Mouse (Mus musculus): Measurements from ENCODE around the gene Oprl1. TPM values are rescaled to one million over a fixed set of nuclear protein-coding genes. Genes with fewer than 3 reads are reported as not detected.

Oprl1 gene
- polyA plus RNA-seq, 1 experiment = 0.78 TPM

GRCm38 (mm10) chr2:181693339-181694280 lies 21.2 kb upstream of the Oprl1 start, which contains the start of gene Rgs19:
Rgs19 (minus strand) TSS chr2:181693977.
- no peaks in the 10 kb centered on the region for H3K27me3 ChIP-seq (ENCODE audit: control insufficient read depth, insufficient read depth, low read length, poor library complexity, severe bottlenecking)
- 0 out of 2 replicates have a peak, but pooled peaks cover 4% of the 10 kb centered on the region for H3K36me3 ChIP-seq (ENCODE audit: control insufficient read depth, insufficient read depth, low read length, poor library complexity, severe bottlenecking)
- TF ChIP-seq POLR2A (IDR thresholded peaks at IDR 0.05; ENCODE audit: insufficient read depth, low read length) (peak; percentile 10), EP300 (IDR thresholded peaks at IDR 0.05; ENCODE audit: insufficient read depth, low read depth, low read length) (no peak)
- peak within 1 kb of the TSS; percentile 83 for H3K4me3 ChIP-seq (ENCODE audit: low read depth, low read length)
- peak within 1 kb of the TSS; percentile 91 for H3K9ac ChIP-seq (ENCODE audit: low read depth, poor library complexity, severe bottlenecking)
- no peaks in the 10 kb centered on the region for H3K9me3 ChIP-seq (replicated peaks; ENCODE audit: control insufficient read depth, insufficient read depth, low read length, poor library complexity, severe bottlenecking)
- no peak within 1 kb of the TSS for H3K27ac ChIP-seq (ENCODE audit: insufficient read depth, low read length)
- no peaks in the 10 kb centered on the region for H3K4me1 ChIP-seq (ENCODE audit: control insufficient read depth, insufficient read depth, low read length)

- Histone ChIP-seq H3K27me3 (ENCODE audit: control insufficient read depth, insufficient read depth, low read length, poor library complexity, severe bottlenecking) (no peaks in the 10 kb centered on the region), H3K4me1 (ENCODE audit: control insufficient read depth, insufficient read depth, low read length) (no peaks in the 10 kb centered on the region), H3K36me3 (ENCODE audit: control insufficient read depth, insufficient read depth, low read length, poor library complexity, severe bottlenecking) (no peaks in the 10 kb centered on the region), H3K27ac (ENCODE audit: insufficient read depth, low read length) (no peak overlapping the region), H3K9me3 (replicated peaks; ENCODE audit: control insufficient read depth, insufficient read depth, low read length, poor library complexity, severe bottlenecking) (no peaks in the 10 kb centered on the region), H3K9ac (ENCODE audit: low read depth, poor library complexity, severe bottlenecking) (peak overlapping the region; percentile 91; the same call in 1 of the 2 replicates), H3K4me3 (ENCODE audit: low read depth, low read length) (no peak overlapping the region)
- TF ChIP-seq CTCF (IDR thresholded peaks at IDR 0.05; ENCODE audit: low read depth, low read length) = no peak
Observed at GRCm38 (mm10) chr2:181694581-181694980, 20.2 kb upstream of the Oprl1 start.

- Histone ChIP-seq H3K9me3 (replicated peaks; ENCODE audit: control insufficient read depth, insufficient read depth, low read length, poor library complexity, severe bottlenecking) (no peaks in the 10 kb centered on the region), H3K4me3 (ENCODE audit: low read depth, low read length) (no peak overlapping the region), H3K27ac (ENCODE audit: insufficient read depth, low read length) (no peak overlapping the region), H3K4me1 (ENCODE audit: control insufficient read depth, insufficient read depth, low read length) (no peaks in the 10 kb centered on the region), H3K9ac (ENCODE audit: low read depth, poor library complexity, severe bottlenecking) (no peak overlapping the region), H3K27me3 (ENCODE audit: control insufficient read depth, insufficient read depth, low read length, poor library complexity, severe bottlenecking) (no peaks in the 10 kb centered on the region), H3K36me3 (ENCODE audit: control insufficient read depth, insufficient read depth, low read length, poor library complexity, severe bottlenecking) (no peaks in the 10 kb centered on the region)
- TF ChIP-seq EP300 (IDR thresholded peaks at IDR 0.05; ENCODE audit: insufficient read depth, low read depth, low read length) = no peak
- TF ChIP-seq CTCF (IDR thresholded peaks at IDR 0.05; ENCODE audit: low read depth, low read length) = no peak
- TF ChIP-seq POLR2A (IDR thresholded peaks at IDR 0.05; ENCODE audit: insufficient read depth, low read length) = no peak
Observed at GRCm38 (mm10) chr2:181695776-181696175, 19.0 kb upstream of the Oprl1 start.

- Histone ChIP-seq H3K36me3 (ENCODE audit: control insufficient read depth, insufficient read depth, low read length, poor library complexity, severe bottlenecking) (no peaks in the 10 kb centered on the region), H3K27me3 (ENCODE audit: control insufficient read depth, insufficient read depth, low read length, poor library complexity, severe bottlenecking) (no peaks in the 10 kb centered on the region), H3K4me3 (ENCODE audit: low read depth, low read length) (peak overlapping the region; percentile 65), H3K4me1 (ENCODE audit: control insufficient read depth, insufficient read depth, low read length) (no peaks in the 10 kb centered on the region), H3K9me3 (replicated peaks; ENCODE audit: control insufficient read depth, insufficient read depth, low read length, poor library complexity, severe bottlenecking) (no peaks in the 10 kb centered on the region), H3K9ac (ENCODE audit: low read depth, poor library complexity, severe bottlenecking) (peak overlapping the region; percentile 27), H3K27ac (ENCODE audit: insufficient read depth, low read length) (no peak overlapping the region)
- TF ChIP-seq CTCF (IDR thresholded peaks at IDR 0.05; ENCODE audit: low read depth, low read length) (no peak), EP300 (IDR thresholded peaks at IDR 0.05; ENCODE audit: insufficient read depth, low read depth, low read length) (no peak), POLR2A (IDR thresholded peaks at IDR 0.05; ENCODE audit: insufficient read depth, low read length) (no peak)
Observed at GRCm38 (mm10) chr2:181696801-181697420, 17.9 kb upstream of the Oprl1 start.

GRCm38 (mm10) chr2:181698241-181698640 lies 16.6 kb upstream of the Oprl1 start, which contains the start of gene Lkaaear1:
Lkaaear1 (minus strand) TSS chr2:181698442.
- Histone ChIP-seq H3K27ac (ENCODE audit: insufficient read depth, low read length) (no peak within 1 kb of the TSS), H3K36me3 (ENCODE audit: control insufficient read depth, insufficient read depth, low read length, poor library complexity, severe bottlenecking) (no peaks in the 10 kb centered on the region), H3K27me3 (ENCODE audit: control insufficient read depth, insufficient read depth, low read length, poor library complexity, severe bottlenecking) (no peaks in the 10 kb centered on the region), H3K4me3 (ENCODE audit: low read depth, low read length) (peak within 1 kb of the TSS; percentile 65), H3K9ac (ENCODE audit: low read depth, poor library complexity, severe bottlenecking) (peak within 1 kb of the TSS; percentile 27), H3K4me1 (ENCODE audit: control insufficient read depth, insufficient read depth, low read length) (no peaks in the 10 kb centered on the region), H3K9me3 (replicated peaks; ENCODE audit: control insufficient read depth, insufficient read depth, low read length, poor library complexity, severe bottlenecking) (no peaks in the 10 kb centered on the region)
- TF ChIP-seq CTCF (IDR thresholded peaks at IDR 0.05; ENCODE audit: low read depth, low read length) (no peak), EP300 (IDR thresholded peaks at IDR 0.05; ENCODE audit: insufficient read depth, low read depth, low read length) (no peak), POLR2A (IDR thresholded peaks at IDR 0.05; ENCODE audit: insufficient read depth, low read length) (no peak)

- no peak for TF ChIP-seq POLR2A (IDR thresholded peaks at IDR 0.05; ENCODE audit: insufficient read depth, low read length)
- no peak for TF ChIP-seq CTCF (IDR thresholded peaks at IDR 0.05; ENCODE audit: low read depth, low read length)
- no peak for TF ChIP-seq EP300 (IDR thresholded peaks at IDR 0.05; ENCODE audit: insufficient read depth, low read depth, low read length)
- H3K4me3 ChIP-seq (ENCODE audit: low read depth, low read length) = no peak overlapping the region
- H3K9me3 ChIP-seq (replicated peaks; ENCODE audit: control insufficient read depth, insufficient read depth, low read length, poor library complexity, severe bottlenecking) = no peaks in the 10 kb centered on the region
- no peaks in the 10 kb centered on the region for H3K36me3 ChIP-seq (ENCODE audit: control insufficient read depth, insufficient read depth, low read length, poor library complexity, severe bottlenecking)
- no peak overlapping the region for H3K27ac ChIP-seq (ENCODE audit: insufficient read depth, low read length)
- H3K27me3 ChIP-seq (ENCODE audit: control insufficient read depth, insufficient read depth, low read length, poor library complexity, severe bottlenecking) = no peaks in the 10 kb centered on the region
- no peaks in the 10 kb centered on the region for H3K4me1 ChIP-seq (ENCODE audit: control insufficient read depth, insufficient read depth, low read length)
- no peak overlapping the region for H3K9ac ChIP-seq (ENCODE audit: low read depth, poor library complexity, severe bottlenecking)
Observed at GRCm38 (mm10) chr2:181706668-181707067, 8.1 kb upstream of the Oprl1 start.
